Mouse (Mus musculus): ENCODE results near the gene Gm21789. TPM values are rescaled to one million over a fixed set of nuclear protein-coding genes. Genes with fewer than 3 reads are reported as not detected.
"Not testable (repeated sequence)": the region's sequence is repeated elsewhere in the genome, so short reads cannot be mapped to it uniquely, and the experiment has no call there.

Gm21789 gene
- polyA plus RNA-seq (2015; fragmentation: Nextera tagmentation; extraction: Ambion mirVana): not detected in 2 replicates

- H3K9ac ChIP-seq (ENCODE audit: low read depth, low read length); H3K27ac ChIP-seq (ENCODE audit: low read length); H3K36me3 ChIP-seq (ENCODE audit: control insufficient read depth, insufficient read depth, low read length); H3K4me2 ChIP-seq (ENCODE audit: low read length); H3K4me3 ChIP-seq (ENCODE audit: low read depth, low read length); H3K27me3 ChIP-seq (ENCODE audit: control insufficient read depth, insufficient read depth, low read depth, low read length); H3K4me1 ChIP-seq (ENCODE audit: control insufficient read depth, insufficient read depth, low read length); ATAC-seq; H3K9me3 ChIP-seq (replicated peaks; ENCODE audit: control insufficient read depth, low read length, poor library complexity, severe bottlenecking): not testable (repeated sequence)
- no CpG with 5 or more reads among the region's 1 CpGs for WGBS
Measured at GRCm38 (mm10) chrX:32941468-32941867, at the start of gene Gm21789. Gm21789 (plus strand) TSS chrX:32941768.

- not testable (repeated sequence) for ATAC-seq; H3K9ac ChIP-seq (ENCODE audit: low read depth, low read length); H3K27ac ChIP-seq (ENCODE audit: low read length); H3K9me3 ChIP-seq (replicated peaks; ENCODE audit: control insufficient read depth, low read length, poor library complexity, severe bottlenecking); H3K27me3 ChIP-seq (ENCODE audit: control insufficient read depth, insufficient read depth, low read depth, low read length); H3K4me2 ChIP-seq (ENCODE audit: low read length); H3K36me3 ChIP-seq (ENCODE audit: control insufficient read depth, insufficient read depth, low read length); H3K4me3 ChIP-seq (ENCODE audit: low read depth, low read length); H3K4me1 ChIP-seq (ENCODE audit: control insufficient read depth, insufficient read depth, low read length)
- no CpG with 5 or more reads among the region's 4 CpGs for WGBS
Measured at GRCm38 (mm10) chrX:32894325-32894724, 47.2 kb upstream of the Gm21789 start, which contains the start of gene Btbd35f30. Btbd35f30 (plus strand) TSS chrX:32894625.

GRCm38 (mm10) chrX:32973597-32973996 lies 32.0 kb downstream of the Gm21789 start, which contains the start of gene Btbd35f5:
Btbd35f5 (plus strand) TSS chrX:32973897.
- WGBS: no CpG with 5 or more reads among the region's 3 CpGs

More at GRCm38 (mm10) chrX:32973597-32973996, 32.0 kb downstream of the Gm21789 start, which contains the start of gene Btbd35f5:
- not testable (repeated sequence) for H3K27me3 ChIP-seq (ENCODE audit: control insufficient read depth, insufficient read depth, low read depth, low read length); H3K4me3 ChIP-seq (ENCODE audit: low read depth, low read length); H3K9ac ChIP-seq (ENCODE audit: low read depth, low read length); H3K4me2 ChIP-seq (ENCODE audit: low read length); ATAC-seq; H3K9me3 ChIP-seq (replicated peaks; ENCODE audit: control insufficient read depth, low read length, poor library complexity, severe bottlenecking); H3K4me1 ChIP-seq (ENCODE audit: control insufficient read depth, insufficient read depth, low read length); H3K27ac ChIP-seq (ENCODE audit: low read length); H3K36me3 ChIP-seq (ENCODE audit: control insufficient read depth, insufficient read depth, low read length)

Other genes with a start within 250 kb of the Gm21789 start
- not detected in 2 replicates for gene Btbd35f21, start 215.7 kb upstream of the Gm21789 start, polyA plus RNA-seq (2015; fragmentation: Nextera tagmentation; extraction: Ambion mirVana)
- gene Btbd35f30, start 47.1 kb upstream of the Gm21789 start, polyA plus RNA-seq (2015; fragmentation: Nextera tagmentation; extraction: Ambion mirVana): not detected in 2 replicates
- gene Btbd35f5, start 32.1 kb downstream of the Gm21789 start, polyA plus RNA-seq (2015; fragmentation: Nextera tagmentation; extraction: Ambion mirVana): not detected in 2 replicates